Mouse (Mus musculus): Measurements from ENCODE around the gene Mansc4.

DNA sequence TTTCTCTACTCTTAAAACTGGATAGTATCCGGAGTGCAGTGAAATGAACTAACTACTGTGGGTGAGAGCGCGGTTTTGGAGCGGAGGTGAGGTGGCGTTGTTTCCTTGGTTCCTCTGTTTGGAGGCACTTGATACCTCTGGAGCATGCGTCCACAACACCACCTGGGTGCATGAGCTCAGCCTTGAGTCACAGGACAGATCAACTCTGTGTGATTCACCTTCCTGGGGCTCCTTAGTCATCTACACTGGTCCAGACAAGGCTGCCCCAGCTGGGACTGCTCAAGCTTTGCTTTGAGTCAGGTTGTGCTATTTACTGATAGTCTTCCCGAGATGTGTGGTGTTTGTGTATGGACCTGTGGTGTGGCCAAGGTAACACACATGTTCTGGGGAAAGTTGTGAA, 30.9 kb upstream of the Mansc4 start:
- TF ChIP-seq CTCF (IDR thresholded peaks at IDR 0.05; ENCODE audit: borderline replicate concordance, insufficient read depth, low read length) (no peak), POLR2A (IDR thresholded peaks at IDR 0.05; ENCODE audit: low read depth, low read length) (no peak)

Measured in embryonic fibroblast, embryonic 13.5 days (primary cell).